Mouse (Mus musculus) cerebellum, adult 11-12 months (tissue): ENCODE data around the gene Shh.

Experiments
- DNase-seq: peaks from one replicate; pipeline ENCODE4 v3.0.0; 2022

Gene Shh

GRCm38 (mm10) chr5:28466760-28467306 is at the start of gene Shh:
Gene Shh, minus strand, starts transcription at chr5:28467256.
- DNase-seq: no peak

DNA sequence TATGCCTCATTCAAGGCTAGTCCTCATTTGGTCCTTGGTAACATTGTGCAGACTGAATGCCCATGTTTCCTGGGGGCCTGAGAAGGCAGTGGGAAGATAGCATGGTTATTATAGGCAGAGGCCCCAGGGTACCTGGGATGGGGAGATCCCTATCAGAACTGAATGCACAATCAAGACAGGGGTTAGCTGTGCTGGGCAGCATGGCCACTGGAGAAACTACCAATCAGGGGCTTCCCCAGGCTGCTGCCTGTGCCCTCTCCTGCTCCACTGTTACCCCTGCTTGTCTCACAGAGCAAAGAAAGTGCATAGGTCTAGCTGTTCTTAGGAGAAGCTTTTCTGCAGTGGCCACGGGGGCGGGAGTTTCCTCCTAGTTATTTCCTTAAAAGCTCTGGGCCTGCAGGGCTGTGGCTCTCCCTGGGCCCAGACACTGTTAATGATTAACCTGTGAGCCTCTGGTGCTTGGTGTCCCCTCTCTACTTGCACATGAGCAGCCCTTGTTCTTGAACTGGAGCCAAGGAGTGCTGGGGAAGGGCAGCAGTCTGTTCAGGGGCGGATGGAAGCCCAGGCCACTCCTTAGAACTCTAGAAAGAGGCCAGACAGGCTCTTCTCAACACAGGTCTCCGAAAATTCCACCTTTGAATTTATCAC is 33.9 kb upstream of the Shh start:
- DNase-seq: no peak

DNA sequence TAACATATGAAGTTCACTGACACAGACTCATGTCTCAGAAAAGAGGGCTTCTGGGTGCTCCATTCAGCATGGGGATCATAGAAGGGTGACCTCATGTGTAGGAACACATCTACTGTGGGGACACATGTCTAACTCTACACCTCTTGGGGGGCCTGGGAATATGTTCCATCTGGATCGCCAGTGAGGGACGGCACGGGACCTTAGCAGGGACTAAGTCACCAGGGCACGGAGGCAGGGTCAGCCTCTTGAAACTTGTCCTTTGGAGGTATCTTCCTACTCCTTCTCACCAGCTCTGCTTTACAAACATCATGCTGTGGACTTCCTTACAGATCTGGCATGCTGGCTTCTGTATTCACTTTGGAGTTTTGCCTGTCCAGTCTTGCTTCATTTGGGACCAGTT is 31.8 kb upstream of the Shh start:
- DNase-seq: no peak

GRCm38 (mm10) chr5:28495712-28496650 is 28.9 kb upstream of the Shh start:
- no peak for DNase-seq

- no peak for DNase-seq
Measured at GRCm38 (mm10) chr5:28493550-28493949, 26.5 kb upstream of the Shh start.

DNA sequence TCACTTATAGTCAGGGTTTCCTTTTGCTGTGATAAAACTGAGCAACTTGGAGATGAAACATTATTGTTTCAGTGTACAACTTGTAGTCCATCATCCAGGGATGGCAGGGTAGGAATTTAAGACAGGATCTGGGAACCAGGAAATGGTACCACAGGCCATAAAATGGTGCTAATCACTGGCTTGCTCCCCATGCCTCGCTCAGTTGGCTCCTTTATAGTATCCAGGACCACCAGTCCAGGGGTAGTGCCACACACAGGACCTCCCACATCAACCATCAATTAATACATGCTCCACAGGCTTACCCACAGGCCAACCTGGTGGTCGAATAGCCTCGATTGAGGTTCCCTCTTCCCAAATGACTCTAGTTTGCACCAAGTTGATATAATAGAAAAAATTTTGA is 15.9 kb upstream of the Shh start:
- DNase-seq: no peak

GRCm38 (mm10) chr5:28481730-28482129 is 14.7 kb upstream of the Shh start:
- no peak for DNase-seq

DNA sequence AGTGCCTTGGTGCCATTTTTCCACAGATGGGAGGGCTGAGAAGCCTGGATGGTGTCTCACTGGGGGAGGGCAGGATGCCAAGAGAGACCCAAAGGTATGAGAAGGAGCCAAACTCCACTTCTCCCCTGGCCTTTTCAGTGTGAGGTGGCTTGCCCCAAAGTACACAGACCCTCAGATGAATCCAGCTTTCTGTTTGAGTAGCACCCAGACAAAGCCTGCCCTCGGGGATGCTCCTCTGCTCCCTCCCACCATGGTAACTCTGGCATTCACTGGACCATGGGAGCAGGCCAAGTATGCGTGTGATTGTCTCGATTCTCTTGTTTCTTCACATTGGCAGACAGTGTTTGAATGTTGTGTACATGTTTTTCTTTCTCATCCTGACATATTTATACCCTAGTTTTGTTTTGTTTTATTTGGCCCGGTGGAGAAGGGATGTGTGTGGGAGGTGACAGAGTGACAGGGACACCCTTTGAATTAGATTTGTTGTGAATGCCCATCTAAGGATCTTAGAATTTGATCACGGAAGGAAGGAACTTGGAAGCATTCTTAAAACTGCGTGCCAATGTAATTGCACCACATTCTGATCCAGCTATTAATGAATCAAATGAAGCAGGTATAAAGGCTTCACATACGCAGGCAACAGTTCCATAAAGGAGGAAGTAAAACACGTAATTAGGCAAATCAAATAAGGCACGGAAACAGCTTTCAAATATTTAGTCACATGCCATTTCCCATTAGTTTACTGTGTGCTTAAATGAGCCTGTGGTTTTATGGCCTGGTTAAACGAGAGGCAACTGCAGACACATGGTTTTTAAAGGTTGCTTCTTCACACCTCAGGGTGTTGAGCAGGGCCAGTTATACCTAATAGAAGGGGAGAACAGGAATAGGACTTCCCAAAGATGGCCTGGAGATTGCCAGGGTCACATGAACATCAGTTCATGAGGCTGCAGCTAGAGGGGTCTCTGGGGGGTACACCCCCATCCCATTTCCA is 9.6 kb upstream of the Shh start:
- DNase-seq: no peak

DNA sequence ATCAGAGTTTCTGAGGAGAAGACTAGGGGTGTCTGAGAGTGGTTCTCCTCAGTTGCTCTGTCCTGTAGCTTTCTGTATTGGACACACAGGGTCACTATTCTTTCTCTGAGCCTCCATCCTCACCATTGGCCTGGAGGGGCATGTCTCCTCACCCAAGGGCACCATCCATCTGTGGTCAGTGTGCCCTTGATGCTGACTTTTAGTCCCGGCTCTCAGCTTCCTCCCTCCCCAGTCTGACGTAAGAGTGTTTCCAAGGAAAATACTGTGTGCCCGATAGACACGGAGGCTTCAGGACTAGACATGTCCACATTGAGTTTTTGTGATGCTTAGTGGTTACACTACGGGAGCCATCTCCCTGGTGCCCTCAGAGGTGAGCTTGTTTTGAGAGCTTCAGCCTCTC is 6.5 kb upstream of the Shh start:
- DNase-seq: no peak

GRCm38 (mm10) chr5:28469525-28470202 is 2.6 kb upstream of the Shh start:
- no peak for DNase-seq

DNA sequence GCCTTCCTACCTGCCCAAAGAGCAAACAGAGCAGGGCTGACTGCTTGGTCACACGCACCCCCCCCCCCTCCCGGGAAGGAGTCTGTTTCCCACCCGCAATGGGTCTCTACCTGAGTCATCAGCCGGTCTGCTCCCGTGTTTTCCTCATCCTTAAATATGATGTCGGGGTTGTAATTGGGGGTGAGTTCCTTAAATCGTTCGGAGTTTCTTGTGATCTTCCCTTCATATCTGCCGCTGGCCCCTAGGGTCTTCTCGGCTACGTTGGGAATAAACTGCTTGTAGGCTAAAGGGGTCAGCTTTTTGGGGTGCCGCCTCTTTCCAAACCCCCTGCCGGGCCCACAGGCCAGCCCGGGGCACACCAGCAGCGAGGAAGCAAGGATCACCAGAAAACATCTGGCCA is 705 bp downstream of the Shh start:
- no peak for DNase-seq

- DNase-seq: no peak
Measured at GRCm38 (mm10) chr5:28465526-28465925, 1.5 kb downstream of the Shh start.

- no peak for DNase-seq
Measured at GRCm38 (mm10) chr5:28465099-28465406, 2.0 kb downstream of the Shh start.

DNA sequence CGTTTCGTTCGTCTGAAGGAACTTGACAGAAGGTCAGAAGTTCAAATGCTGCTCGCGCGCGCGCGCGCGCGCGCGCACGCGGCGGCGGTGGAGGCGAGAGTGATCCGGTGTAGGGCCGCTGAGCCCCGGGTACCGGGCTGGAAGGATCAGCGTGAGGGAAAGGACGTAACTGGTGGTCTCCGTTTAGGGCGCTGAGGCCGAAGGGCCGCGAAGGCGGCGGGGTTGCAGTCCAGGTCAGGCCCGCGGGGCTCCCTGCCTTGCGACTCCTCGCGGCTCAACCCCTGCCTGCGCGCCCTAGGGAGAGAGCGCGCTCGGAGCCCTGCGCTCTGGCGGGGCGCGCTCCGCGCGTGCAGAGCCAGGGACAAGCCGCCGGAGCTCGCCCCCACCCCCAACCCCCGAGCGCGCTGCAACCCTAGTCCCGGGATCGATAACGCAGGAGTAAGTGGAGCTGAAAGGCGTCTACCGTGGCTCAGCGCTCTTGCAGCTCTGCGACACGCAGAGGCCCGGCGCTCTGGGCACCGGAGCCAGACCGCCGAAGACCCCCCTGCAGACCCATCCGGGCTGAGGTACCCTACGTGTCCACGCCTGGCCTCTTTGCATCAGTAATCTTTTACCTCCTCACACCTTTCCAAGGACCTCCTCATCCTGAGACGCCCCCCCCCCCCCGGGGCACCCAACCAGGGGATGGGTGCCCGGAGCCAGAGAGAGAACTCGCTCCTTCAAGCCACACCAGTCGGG is 2.5 kb downstream of the Shh start:
- DNase-seq: no peak

DNA sequence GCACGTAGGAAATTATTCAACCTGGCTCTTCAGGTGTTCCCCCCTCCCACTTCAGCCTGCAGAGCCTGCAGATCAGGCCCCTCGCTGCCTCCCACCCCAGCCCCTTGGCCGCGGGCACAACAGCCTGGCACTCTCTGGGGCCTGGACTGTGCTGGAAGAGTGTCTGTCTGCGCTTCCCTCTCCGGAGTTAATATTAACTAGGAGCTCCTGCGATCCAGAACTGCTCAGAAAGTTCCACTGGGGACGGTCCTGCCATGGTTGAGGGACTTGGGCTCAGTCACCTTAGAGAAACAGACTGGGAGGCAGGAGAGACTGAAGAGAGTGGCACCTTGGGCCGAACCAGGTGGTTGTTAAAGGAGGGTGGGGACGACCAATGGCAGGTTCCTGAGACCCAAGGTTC is 3.4 kb downstream of the Shh start:
- no peak for DNase-seq

DNA sequence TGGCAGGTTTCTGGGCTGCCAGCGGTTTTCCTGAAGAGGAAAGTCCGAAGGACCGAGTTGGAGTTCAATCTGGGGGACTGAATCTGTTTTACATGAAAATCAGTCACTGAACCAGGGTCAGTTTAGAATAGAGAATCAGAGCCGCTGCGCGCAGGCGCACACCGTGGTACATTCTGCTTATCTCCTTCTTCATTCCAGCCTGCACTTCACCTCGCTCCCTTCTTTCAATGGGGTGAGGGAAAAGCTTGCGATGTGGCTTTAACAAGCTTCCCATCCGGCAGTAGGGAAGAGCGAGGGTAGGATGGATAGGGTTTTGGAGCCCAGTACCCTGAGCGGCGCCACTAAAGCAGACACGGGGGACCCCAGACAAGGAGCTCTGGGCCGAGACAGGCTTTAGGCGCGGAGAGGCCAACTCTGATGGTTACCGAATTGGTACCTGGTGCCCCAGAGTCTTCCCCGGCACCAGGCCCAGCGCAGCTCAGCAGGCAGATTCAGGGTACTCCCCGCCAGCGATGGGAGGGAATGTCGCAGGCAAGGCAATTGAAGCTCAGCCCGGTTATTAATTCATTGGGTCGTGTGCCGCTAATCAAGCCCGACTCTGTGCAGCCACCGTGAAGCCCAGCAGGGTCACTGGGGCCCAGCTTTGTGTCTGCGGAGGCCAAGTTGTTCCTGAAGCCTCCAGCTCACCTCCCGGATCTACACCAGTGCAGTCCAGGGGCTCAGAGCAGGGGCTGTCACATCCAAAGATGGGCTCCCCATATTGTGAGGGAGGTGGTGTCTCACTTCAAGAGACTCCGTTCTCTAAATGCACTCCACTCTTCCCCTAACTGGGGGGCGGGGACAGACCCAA is 4.1 kb downstream of the Shh start:
- DNase-seq: no peak

DNA sequence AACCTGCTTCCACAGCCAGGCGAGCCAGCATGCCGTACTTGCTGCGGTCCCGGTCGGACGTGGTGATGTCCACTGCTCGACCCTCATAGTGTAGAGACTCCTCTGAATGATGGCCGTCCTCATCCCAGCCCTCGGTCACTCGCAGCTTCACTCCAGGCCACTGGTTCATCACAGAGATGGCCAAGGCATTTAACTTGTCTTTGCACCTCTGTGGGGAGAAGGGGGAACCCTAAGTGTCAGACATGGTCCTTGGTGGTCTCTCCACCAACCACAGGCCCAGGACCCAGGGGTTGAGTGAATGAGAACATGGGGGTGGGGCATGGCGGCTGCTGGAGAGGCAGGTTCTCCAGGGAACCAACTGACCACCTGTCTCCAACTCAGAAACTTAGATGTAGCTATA is 5.7 kb downstream of the Shh start:
- DNase-seq: no peak

DNA sequence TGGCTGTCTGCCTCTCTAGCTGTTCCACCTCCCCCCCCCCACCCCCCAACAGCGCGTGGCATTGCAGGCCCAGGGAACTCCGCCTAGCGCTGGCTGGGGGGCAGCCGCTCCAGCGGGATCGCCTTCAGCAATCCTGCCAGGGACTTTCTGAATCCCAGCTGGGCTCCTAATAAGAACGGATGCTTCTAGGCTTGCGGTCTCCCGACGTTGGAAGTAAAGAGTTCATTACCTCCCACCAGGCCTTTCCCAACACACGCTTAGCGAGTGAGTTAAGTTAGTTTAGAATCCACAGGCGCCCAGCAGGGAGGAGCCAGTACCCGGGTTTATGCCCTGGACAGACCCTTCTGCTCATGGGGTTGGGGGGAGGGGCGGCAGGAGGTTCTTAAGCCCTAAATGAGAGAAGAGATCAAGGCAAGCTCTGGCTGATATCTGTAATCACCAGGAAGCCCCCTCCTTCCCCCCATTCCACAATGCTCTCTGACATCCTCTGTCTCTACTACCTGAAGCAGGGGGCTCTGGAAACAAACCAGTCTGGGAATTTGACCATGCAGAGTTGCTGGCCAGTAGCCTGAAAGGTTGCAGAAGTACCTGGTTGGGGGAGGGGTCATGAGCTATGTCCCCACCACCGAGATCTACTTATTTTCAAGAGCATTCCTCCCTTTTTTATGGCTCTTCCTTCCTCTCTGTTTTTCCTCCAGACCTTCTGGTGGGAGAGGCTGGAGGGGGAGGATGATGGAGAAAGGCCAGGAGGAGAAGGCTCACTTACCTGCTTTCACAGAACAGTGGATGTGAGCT is 6.3 kb downstream of the Shh start:
- no peak for DNase-seq

DNA sequence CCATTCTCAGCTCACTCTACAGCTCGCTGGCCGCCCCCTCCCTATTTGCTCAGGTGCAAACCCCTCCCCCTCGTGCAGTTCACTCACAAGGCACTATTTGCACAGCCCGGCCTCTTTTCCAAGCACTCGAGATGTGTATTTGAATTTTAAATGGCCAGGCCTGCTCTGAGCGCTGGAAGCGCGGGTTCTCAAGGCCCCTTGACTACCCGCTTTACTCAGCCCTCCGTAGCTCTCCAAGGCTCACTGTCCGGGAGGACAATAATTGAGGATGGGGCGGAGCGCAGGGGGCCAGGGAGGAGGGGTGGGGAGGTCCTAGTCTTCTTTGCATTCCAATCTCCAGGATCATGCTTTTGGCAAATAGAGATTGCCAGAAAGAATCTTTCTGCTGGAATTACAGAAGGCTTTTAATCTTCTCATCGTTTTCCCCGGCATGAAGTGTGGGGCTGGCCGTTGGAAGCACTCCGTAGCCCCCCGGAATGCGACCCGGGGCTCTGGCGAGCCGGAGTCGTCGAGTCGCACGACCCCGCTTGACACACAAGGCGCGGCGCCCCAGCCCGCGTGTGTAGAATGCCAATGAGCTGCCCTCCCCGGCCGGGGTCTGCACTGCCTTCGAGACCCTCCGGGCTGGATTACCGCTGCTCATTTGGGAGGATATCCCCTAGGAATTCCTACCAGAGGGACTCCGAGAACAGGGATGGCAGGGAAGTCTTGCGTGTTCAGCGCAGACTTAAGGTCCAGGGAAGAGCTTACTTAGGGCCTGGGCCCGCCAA is 7.4 kb downstream of the Shh start:
- DNase-seq: no peak
